Mouse (Mus musculus) lung, adult 2 months (tissue): ENCODE measurements around the gene Srgap2.

Experiments
- CTCF ChIP-seq: fragments of 200-500 bp; IDR thresholded peaks from 2 replicates; pipeline ENCODE4 v1.5.1; 2011; ENCODE audit warnings: mild to moderate bottlenecking, low read length, control low read depth; ENCODE audit not compliant: insufficient read depth
- POLR2A ChIP-seq: fragments of 200-500 bp; IDR thresholded peaks from 2 replicates; pipeline ENCODE4 v1.6.1; 2011; ENCODE audit warnings: low read depth, mild to moderate bottlenecking, control low read depth, low read length, borderline replicate concordance; ENCODE audit errors: extremely low read depth

- TF ChIP-seq POLR2A, result no peak
- TF ChIP-seq CTCF, result no peak
Measured at GRCm38 (mm10) chr1:131351436-131351835, 175.7 kb downstream of the Srgap2 start.
